Mouse (Mus musculus): ENCODE measurements around the gene Smoc1.

The Smoc1 gene

GRCm38 (mm10) chr12:81130692-81131091, 104.1 kb downstream of the Smoc1 start:
- no peak for DNase-seq (ENCODE audit: low spot score in 2 of 2)

DNA sequence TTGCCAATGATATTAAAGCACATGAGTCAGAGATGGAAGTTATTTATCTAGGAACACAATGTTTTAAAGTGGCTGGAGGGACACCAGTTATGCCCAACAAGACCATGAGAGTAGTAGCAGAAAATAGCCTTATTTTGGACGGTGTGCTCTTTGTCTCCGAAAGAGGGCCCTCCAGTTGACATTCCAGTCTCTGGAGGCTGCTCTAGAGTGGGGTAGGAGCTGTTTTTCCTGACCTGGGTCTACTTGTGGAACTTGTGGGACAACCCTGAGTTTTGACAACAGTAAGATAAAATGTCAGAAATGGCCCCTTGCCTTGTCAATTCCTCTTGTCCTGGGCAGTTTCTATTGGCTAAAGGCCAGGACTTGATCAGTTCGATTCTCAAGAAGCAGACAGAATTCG, 104.5 kb downstream of the Smoc1 start:
- DNase-seq (ENCODE audit: low spot score in 2 of 2) = no peak

GRCm38 (mm10) chr12:81133055-81133665, 106.6 kb downstream of the Smoc1 start:
- no peak for DNase-seq (ENCODE audit: low spot score in 2 of 2)

DNA sequence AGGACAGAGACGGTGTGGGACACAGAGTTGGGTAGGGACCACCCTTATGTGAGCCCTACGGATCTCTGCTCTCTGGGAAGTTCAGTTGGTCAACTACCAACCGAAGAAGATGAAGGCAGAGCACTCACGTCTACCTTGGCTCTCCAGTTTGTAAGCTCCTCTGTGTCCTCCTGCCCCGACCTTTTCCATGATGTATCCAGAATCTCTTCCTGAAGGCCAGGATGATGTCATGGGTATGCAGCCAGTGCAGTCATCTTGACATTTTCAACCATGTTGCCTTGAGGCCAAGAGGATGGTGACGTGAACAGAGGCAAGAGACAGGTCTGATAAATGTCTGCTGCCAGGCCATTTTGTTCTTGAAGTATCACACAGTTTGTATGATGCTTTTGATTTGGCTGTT, 111.6 kb downstream of the Smoc1 start:
- no peak for DNase-seq (ENCODE audit: low spot score in 2 of 2)

GRCm38 (mm10) chr12:81139463-81139862, 112.9 kb downstream of the Smoc1 start:
- DNase-seq (ENCODE audit: low spot score in 2 of 2) = no peak

- DNase-seq (ENCODE audit: low spot score in 2 of 2) = no peak
These were observed 114.2 kb downstream of the Smoc1 start for GRCm38 (mm10) chr12:81140594-81141328.

GRCm38 (mm10) chr12:81141329-81141711, 114.7 kb downstream of the Smoc1 start:
- DNase-seq (ENCODE audit: low spot score in 2 of 2) = no peak

DNA sequence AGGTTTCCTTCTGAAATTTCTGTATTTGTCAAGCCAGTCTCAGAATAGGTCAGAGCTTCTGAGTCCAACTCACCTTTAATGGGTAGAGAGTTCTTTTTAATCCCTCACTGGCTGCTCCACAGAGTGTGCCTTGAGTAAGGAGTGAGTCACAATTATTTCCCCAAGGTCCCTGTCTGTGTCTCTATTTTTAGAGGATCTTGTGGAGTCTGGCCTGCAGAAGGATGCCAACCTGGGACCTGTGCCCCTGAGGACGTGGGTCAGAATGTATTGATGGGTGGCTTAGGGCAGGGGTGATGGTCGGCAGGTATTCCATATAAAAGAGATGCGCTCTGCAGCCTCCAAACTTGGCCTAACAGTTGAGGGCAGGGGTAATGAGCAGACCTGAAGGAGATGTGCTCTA, 115.6 kb downstream of the Smoc1 start:
- DNase-seq (ENCODE audit: low spot score in 2 of 2) = no peak

DNA sequence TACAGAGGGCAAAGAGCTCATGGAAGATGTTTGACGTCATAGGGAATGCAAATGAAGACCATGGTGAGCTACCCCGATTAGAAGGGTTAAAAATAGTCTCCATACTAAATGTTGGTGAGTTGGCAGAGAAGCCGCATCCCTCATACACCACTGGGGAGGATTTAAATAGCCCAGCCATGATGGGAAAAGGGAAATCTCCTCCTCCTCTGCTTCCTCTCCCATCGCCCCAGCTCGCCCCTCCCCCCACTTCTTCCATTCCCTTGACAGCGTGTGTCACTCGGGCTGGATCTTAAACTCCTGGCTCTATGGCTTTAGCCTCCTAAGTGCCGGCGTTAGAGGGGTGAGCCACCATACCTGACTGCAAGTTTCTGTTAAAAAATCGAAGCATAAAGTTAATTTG, 117.6 kb downstream of the Smoc1 start:
- no peak for DNase-seq (ENCODE audit: low spot score in 2 of 2)

- no peak for DNase-seq (ENCODE audit: low spot score in 2 of 2)
These were observed 120.0 kb downstream of the Smoc1 start for GRCm38 (mm10) chr12:81146417-81147180.

DNA sequence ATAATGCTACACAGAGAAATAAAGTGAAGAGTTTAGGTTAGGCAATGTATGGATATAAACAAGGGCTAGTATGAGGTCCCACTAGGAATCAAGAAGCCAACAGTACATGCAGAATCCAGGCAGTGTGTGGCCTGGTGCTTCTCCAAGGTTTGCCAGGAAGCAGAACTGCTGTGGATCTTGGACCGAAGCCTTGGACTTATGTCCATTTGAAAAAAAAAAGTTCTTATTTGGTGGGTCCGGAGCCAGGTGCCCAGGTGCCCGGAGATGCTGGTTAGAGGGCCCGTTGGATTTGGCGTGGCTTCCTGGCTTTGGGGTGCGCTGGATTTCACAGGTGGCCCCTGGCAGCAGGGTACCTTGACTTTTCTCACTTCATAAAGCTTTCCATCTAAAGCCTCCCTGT, 121.3 kb downstream of the Smoc1 start:
- no peak for DNase-seq (ENCODE audit: low spot score in 2 of 2)

DNA sequence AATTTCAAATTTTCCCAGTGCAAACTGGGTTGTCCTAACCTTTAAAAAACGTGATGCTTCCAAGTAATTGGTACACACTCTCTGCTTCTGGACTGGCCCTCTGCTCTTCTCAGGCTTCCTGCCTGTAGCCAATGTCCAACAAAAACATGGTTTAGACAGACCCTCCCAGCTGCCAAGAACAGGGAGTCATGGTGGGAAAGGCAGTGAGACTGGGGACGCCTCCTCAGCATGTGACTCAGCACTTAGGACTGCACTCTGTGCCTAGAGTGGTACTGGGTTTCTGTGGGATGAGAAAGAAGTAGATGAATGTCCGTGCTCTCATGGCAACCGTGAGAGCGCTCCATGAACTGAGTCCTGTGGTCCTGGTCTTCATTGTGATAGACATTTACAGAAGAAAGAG, 124.3 kb downstream of the Smoc1 start:
- DNase-seq (ENCODE audit: low spot score in 2 of 2) = peak in 1 of 2 experiments; percentile 7

GRCm38 (mm10) chr12:81152082-81152481, 125.5 kb downstream of the Smoc1 start:
- no peak for DNase-seq (ENCODE audit: low spot score in 2 of 2)

DNA sequence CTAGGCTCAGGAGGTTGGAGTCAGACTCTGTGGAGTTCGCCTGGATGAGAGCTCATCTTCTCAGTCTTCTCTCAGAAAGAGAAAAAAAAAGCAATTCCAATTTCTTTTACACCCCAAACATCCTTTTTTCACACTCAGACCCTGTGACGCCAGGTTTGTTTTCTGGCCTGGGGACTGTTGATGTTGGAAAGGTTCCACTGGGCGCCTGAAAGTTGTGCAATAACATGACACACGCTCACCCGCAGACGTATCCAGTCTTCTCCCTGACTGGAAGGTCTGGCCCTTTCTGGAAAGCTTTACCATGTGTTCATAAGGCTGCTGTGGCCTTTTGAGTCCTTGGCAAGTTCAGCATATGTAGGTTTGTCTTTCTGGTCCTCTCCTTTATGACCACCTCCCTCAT, 129.1 kb downstream of the Smoc1 start:
- DNase-seq (ENCODE audit: low spot score in 2 of 2) = peak in 1 of 2 experiments; percentile 40

DNA sequence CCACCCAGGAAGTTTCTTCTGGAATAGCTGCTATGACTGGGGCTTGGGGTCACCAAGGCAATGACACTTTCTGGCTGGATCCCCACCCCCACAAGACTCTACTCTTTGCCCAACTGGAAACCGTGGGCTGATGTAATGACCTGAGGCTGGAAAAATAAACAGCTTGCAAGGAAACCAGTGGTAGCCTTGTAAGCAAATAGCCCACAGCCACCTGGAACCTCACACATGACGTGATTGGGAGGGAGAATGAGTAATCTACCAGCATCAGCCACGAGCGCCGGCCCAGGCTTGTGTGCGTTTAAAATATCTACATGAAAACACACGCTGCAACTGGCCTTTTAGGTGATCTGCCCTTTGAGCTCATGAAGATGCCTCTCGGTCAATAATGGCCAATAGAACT, 130.2 kb downstream of the Smoc1 start:
- no peak for DNase-seq (ENCODE audit: low spot score in 2 of 2)

- no peak for DNase-seq (ENCODE audit: low spot score in 2 of 2)
These were observed 133.3 kb downstream of the Smoc1 start for GRCm38 (mm10) chr12:81159947-81160346.

DNA sequence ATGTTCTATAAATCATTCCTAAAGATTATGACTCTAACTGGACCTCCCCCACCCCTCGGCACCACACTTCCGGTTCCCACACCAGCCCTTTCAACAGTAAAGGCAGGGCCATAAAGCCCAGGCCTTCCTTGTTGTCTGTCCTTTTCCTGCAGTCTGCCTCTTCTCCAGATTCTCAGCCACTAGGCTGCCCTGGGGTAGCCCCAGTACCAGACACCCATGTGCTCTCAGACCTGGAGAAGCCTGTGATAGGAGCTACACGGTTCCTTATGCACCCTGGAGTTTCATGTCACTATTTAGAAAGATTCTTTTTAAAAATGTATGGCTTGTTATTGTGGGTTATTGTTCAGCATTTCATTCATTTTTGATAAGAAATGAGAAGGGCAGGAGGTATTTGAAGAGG, 133.8 kb downstream of the Smoc1 start:
- DNase-seq (ENCODE audit: low spot score in 2 of 2) = no peak

DNA sequence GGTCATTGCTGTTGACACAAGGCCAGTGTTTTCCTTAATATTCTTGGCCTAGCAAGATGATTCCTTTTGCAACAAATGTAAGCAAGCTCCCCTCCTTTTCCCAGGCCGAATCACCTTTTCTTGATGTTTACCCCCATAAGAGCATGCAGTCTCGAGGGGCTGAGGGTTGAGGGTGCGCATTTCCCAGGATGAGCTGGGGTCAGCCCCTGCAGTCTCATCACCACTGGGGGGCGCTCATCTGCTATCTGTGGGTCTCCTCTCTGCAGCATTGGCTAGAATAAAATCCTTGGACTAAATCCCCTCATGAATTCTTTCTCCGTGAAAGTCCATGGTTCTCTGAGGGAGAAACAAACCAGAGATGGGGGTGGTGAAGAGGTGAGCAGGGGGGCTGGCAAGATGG, 134.2 kb downstream of the Smoc1 start:
- no peak for DNase-seq (ENCODE audit: low spot score in 2 of 2)

GRCm38 (mm10) chr12:81161282-81161681, 134.7 kb downstream of the Smoc1 start:
- no peak for DNase-seq (ENCODE audit: low spot score in 2 of 2)

DNA sequence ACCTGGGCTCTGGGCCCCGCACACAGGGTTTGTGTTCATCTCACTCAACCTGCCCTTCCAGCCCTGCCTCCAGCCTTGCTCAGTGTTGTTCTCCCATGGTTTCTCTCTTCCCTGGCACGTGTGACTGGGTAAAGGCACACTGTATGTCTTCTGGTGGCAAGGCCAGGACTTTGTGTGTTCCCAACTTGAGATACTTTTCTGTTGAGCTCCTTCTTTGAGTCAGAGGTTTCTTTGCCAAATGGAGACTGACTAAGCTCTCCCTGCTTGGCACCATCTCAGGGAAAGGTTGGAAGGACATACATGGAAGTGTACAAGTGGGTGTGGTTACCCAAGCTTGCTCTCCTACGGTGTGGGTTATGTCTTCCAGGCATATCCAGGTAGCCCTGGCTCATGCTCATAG, 136.5 kb downstream of the Smoc1 start:
- no peak for DNase-seq (ENCODE audit: low spot score in 2 of 2)

DNA sequence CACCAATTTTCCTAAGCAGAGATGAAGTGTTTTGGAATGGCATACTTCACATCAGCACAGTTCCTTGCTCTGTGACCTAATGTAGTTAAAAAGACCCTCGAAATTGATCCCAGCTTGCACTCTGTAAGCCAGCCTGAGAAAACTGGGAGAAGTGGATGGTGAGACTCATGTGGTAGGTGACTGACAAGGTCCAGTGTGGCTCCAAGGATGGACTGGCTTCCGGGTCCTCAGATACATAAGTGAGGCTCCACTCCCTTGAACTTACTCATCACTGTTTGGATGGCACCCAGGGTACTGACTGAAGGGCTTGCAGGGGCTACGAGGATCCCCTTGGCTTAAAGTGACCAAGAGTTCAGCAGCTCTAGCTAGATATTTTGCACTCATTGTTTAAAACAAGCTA, 137.0 kb downstream of the Smoc1 start:
- no peak for DNase-seq (ENCODE audit: low spot score in 2 of 2)

DNA sequence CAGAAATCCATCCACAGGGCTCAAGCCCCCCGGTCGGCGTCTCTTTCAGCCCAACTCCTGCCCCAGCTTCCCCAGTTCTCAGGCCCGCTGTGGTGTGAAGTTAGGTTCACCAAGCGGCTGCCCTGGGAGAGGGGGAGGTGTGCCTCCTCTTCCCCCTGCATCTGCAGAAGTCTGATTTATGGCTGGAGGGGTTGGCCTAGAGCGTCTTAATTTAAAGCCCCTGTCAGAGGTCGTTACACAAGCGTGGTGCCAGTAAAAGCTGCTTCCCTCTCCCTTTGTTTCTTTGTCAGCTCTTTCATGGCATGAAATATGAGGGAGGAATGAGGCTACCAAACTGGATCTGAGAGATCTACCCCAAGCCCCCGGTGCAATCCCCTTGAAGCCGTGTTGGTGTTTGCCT, 139.5 kb downstream of the Smoc1 start:
- DNase-seq (ENCODE audit: low spot score in 2 of 2) = no peak

DNA sequence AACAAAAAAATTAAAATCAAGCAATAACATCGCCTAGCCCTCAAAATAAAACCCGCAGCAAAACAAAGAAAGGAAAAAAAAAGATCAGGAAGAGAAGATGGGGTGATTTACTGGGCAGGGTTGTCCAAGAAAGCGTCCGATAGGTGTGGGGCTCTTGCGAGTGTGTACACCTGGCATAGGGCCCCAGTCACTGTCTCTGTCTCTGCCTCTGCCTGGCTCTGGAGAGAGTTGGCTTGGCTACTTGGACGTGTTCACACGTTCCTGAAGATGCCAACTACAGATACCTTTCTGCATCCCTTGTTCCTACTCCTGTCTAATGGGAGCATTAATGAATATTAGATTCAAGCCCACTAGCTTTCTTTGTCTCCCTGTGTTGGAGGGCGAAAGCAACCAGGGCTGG, 140.0 kb downstream of the Smoc1 start:
- DNase-seq (ENCODE audit: low spot score in 2 of 2) = no peak

All from urinary bladder, adult 18-20 months (tissue).